Mouse (Mus musculus) T-cell, adult 2 months (primary cell): ENCODE measurements at regions not wholly inside any gene's neighbourhood (a gene's known extent, or its start where the extent isn't known, plus 50 kb on each side); places are given as distances from the start of the nearest gene placed in this dataset.

Source experiments
- DNase-seq: peaks from one replicate; pipeline ENCODE4 v3.0.0; 2022; ENCODE audit warnings: low spot score

DNA sequence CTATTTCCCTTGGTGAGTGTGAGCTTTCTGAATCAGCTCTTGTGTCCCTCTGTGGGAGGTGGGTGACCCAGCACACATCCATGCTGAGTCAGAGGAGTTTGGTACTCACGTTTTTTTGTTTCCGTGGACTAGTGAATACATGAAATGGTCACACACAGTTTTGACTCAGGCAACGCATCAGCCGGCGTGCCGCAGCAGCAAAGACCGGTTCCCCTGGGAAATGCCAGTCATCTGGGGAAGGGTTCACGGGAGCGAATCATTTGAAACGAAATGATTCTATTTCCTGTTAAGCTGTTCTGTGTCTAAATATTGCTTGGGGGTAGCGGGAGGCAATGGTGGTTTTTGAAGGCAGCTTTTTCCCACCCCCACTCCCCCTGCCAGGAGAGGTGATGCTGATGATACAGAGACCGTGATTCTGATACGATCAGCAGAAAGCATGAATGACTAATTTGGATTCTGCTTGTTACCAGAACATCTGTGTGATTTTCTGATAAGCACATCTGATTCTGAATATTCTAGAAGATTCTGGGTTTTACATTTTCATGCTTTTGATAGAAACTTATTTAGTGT, 223.5 kb downstream of the Klf5 start:
- no peak for DNase-seq

DNA sequence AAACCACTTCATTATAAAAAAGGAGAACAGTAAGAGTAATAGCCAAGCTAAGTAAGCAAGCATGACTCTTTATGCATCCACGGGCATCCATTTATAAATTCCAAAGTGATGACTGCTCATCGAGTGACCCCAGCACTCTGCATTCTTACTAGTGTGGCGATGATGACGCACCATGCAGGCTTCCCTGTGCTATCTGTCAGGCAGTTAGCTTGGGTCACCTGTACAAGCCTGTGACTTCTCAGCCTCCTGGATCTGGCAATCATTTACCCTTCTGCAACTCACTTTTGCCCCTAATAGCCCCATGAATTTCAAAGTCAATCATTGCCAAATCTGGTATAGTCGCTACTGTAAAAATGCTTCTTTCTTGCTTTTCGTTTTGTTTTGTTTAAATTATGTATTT, 237.3 kb downstream of the Klf5 start:
- DNase-seq = no peak

- no peak for DNase-seq
These were observed 238.8 kb downstream of the Klf5 start for GRCm38 (mm10) chr14:99537286-99537685.

GRCm38 (mm10) chr14:99541716-99542115, 243.2 kb downstream of the Klf5 start:
- no peak for DNase-seq

- DNase-seq = no peak
These were observed 249.4 kb downstream of the Klf5 start for GRCm38 (mm10) chr14:99547931-99548330.

DNA sequence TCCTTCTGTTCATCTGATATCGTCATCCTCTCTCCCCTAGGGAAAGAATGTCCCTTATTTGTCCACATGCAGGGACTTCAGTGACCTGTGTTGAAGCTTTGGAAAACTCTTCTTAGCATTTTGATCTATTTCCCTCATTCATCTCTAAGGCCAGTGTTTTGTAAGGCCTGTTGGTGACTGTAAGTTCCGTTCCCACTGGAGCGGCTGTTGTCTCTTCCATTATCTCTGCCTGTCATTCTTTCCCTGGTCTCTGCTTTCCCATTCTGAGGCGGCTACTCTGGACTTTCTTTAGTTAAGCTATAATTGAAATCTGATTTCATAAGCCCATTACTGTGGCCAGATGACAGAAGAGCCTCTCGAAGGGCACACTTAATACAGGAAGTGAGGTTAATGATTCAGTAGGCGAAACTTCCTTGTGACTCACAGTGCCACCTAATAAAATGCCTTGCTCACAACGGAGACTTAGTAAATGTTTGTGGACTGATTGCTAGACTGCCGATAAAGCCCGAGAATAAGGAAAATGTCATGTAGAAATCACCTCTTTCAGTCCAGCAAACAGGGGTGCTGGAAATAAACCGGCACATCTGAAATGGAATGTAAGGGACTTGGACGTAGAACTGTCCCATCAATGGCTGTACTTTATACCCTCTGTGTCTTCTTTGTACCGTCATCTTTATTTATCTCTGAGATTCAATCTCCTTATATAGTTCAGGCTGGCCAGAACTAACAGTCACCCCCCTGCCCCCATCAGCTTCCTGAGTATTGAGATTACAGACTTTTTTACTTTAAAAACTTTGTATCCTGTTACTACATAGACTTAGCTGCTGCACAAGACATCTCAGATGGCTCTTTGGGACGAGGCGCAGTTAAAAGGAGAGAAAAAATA, 250.1 kb downstream of the Klf5 start:
- no peak for DNase-seq

- DNase-seq = no peak
These were observed 265.5 kb downstream of the Klf5 start for GRCm38 (mm10) chr14:99564024-99564423.

DNA sequence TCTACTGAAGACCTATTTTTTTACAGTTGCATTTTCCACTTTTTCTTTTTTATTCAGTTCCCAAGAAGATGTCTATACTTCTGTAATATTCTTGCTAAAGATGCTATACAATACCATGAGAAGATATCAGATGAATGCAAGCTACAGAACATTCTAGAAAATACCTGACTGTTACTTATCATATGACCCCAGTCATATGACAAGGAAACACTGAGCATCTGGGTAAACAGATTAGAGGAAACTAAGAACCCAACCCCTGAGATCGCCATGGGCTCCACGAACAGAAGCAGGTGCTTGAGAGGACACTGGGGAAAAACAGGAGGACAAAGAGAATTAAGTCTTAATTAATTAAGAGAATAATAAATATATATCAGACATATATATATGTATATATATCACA, 275.7 kb downstream of the Klf5 start:
- DNase-seq = no peak

DNA sequence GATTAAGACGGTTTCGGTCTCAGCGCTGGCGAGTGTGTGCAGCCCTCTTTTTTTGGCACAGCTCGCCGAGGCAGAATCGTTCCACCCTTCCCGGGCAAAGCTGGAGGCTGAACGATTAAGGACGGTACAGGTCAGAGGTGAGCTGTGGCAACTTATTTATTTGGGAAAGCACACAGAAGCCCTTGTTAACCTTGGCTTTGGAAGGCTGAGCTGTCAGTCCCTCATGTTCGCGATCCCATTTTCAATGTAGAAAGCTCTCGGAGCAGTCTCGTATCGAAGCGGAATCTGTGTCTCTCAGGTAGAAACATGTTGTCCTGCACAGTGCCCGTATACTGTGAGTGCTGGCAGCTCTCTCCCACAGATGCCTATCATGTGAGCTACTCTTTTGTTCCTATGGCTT, 280.2 kb downstream of the Klf5 start:
- no peak for DNase-seq

DNA sequence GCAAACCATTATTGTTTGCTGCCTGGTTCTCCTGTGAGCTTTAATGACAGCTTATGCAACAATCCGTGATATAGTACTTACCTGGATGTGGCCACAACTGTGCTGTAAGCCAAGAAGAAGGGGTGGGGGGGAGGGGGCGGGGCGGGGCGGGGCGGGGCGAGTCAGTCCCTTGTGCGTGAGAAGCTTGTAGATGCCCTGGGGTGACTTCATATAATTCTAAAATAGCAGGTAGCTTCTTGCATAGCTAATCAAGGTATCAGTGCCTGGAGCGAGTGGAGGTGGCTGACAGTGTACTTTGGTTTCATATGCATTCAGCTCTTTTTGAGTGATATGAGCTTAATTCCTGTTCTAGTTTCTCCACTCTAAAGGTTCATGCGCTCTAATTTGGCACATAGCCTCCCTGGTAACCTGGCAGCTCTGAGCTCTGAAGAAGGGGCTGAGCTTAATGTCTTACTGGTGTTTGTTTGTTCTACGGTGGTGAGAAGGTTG, 280.8 kb downstream of the Klf5 start:
- no peak for DNase-seq

GRCm38 (mm10) chr14:99579765-99580266, 281.3 kb downstream of the Klf5 start:
- no peak for DNase-seq

DNA sequence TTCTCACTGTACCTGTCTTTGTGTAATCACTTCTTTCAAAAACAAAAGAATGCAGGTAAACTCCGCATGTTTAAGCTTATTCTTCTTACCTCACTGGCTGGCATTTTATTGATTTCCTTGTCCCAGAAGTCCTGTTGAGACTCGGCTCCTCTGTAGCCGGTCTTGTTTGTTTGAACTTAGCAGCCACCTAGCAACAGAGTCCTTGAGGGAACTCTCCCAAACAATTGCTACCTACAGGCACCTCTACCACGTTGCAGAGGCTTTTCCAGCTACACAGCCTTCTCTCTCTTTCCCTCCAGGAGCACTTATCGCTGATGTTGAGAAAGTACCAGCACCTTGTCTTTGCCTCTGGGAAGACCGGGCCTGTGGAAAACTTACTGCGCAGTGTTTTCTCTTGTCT, 285.7 kb downstream of the Klf5 start:
- no peak for DNase-seq

DNA sequence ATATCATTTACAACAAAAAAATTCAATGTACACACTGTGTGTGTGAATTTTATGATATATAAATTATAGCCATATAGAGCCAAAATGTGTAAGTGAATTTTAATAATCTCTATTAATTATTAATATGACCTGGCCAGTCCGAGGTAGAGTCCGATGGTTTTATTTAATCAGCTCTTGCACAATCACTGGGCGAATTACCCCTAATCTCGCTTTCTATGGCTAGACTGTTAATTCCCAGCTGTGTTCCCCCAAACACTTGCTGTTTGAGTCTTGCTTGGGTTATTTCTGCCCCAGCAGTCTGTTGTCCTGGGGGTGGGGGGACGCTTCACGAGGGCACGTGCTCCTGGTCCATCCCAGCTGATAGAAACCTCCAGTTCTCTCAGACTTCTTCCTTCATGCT, 287.5 kb downstream of the Klf5 start:
- no peak for DNase-seq

GRCm38 (mm10) chr14:99590854-99591470, 292.5 kb downstream of the Klf5 start:
- DNase-seq = no peak

- no peak for DNase-seq
These were observed 294.4 kb downstream of the Klf5 start for GRCm38 (mm10) chr14:99592922-99593321.

DNA sequence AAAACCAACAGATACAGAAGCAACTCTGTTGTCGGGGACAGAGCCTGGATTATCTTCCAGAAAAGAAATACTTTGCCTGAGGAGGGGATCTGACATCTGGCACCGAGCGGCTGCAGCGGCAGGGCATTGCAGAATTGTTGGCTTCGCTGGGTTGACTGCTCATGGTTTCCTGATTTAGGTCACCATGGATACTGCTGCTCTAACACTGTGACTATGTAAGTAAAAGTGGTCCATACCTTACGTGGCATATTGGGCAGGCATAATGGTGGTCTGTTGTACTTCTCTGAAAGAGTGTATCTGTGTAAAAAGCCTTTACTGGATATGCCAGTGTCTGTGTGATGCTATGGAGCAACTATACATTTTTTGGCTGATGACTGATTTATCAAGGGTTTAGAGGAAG, 295.4 kb downstream of the Klf5 start:
- no peak for DNase-seq

DNA sequence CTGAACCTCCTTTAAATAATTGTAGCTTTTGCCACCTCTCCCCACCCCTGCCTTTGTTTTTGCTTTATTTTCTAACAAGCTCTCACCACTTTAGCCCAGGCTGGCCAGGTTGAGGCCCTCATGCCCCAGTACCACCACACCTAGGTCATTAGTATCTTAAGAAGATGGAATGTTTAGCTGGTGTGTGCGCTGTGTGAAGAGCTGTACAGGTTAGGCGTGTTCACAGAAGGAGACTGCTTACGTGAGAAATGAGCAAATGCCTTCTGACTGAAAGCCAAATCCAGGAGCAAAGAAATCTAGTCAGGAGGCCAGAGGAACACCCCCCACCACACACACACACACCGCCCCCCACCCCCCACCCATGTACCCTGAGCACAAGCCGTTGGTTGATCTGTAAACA, 303.4 kb downstream of the Klf5 start:
- no peak for DNase-seq

DNA sequence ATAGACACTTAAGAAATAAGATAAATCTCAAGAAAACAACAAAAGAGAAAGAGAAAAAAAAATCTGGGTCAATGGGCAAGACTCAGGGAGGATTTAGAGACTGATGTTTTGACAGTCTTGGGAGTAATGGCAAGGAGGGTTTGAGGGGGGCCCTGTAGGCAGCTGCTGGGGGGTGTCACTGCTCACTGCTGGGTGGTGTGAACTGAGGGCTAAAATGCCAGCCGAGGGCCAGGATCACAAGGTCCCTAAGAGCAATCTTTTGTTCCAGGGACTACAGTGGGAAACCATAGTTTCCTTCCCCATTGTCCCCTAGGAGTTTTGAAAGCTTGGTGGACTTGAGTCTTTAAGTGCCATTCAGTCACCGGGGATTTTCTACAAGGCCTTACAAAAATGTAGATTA, 304.8 kb downstream of the Klf5 start:
- no peak for DNase-seq

DNA sequence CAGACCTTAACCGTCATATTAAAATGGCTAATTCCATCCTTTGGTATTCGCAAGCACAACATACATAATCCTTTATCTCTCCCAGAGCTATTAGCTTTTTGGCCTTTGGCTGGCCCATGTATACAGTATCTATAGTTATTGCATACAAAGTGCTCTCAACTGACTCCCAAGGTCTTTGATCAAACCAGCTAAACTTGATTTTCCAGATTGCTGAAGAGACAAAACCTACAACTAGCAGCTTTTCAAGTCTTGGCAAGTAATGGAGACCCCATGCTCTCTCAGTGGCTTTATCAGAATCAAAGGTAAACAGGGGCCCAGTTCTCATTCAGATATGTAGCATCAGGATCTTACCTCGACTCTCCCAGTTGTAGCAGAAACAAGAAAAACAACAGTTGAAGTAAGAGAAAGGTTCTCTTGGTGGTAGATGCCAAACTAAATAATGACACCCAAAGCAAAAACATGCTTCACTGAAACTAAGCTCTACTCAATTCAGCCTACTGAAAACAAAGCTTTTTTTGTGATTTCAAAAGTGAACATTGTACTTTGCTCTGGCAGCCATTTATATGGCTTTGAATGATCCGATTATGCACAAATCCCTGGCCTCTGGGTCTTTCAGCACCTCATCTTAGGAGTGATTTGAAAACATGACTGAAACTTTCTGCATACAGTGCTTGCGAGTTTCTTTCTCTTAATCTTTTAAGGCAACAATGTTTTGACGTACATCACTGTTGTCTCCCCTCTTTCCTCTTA, 307.0 kb downstream of the Klf5 start:
- DNase-seq = no peak

DNA sequence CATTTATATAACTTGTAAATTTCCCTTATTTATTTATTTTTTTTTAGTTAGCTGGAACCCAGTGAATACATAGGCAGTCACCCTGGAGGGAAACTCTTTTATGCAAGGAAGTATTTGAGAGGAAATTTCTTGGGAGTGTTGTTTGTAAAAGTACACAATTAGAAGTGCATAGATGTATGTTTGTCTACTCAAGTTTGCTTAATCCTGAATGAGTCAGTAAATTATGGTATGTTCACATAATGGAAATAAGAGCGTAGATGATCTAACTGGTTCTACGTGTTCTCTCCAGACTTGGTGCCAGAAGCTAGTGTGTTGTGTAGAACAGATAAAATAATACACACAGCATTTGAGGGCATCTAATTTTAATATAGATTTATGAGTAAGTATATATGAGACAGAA, 310.5 kb downstream of the Klf5 start:
- no peak for DNase-seq

GRCm38 (mm10) chr14:99611435-99611834, 312.9 kb downstream of the Klf5 start:
- no peak for DNase-seq

DNA sequence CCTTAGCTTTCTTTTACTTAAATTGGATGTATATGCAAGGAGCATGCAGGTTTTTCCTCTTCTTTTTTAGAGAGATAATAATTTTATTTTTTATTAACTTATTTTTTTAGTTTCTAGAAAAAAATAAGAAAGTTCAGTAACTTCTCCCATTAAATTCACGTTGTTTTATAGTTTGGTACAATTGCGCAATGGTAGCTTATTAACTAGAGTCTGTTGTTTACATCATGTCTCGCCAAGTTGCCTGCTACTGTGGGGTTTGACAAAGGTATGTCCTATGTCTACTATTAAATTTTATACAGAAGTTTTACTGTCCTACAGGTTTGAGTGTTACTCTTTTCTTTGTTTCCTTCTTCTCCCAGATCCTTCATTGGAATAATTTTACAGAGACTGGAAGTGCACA, 313.6 kb downstream of the Klf5 start:
- DNase-seq = no peak
